Mouse (Mus musculus) E14TG2a.4 (cell line): ENCODE data around the gene Cpne4.

Source experiments
- CTCF ChIP-seq: conservative IDR thresholded peaks from 2 replicates; pipeline ENCODE4 v1.5.1; 2014; ENCODE audit warnings: low read length
- POU5F1 ChIP-seq: IDR thresholded peaks from 2 replicates; pipeline ENCODE4 v1.6.1; 2014; ENCODE audit warnings: low read length, borderline replicate concordance

GRCm38 (mm10) chr9:104877014-104877413, 329.9 kb downstream of the Cpne4 start:
- TF ChIP-seq CTCF (no peak), POU5F1 (no peak)
